Mouse (Mus musculus) thymus, adult 2 months (tissue): ENCODE data around the gene Gm15319.
"Not testable (repeated sequence)": the region's sequence is repeated elsewhere in the genome, so short reads cannot be mapped to it uniquely, and the experiment has no call there.

Experiments used
- CTCF ChIP-seq: fragments of 200-500 bp; IDR thresholded peaks from 2 replicates; pipeline ENCODE4 v1.5.1; 2012; ENCODE audit warnings: mild to moderate bottlenecking, control low read depth, low read length, moderate library complexity, borderline replicate concordance; ENCODE audit not compliant: control insufficient read depth, poor library complexity, insufficient read depth; ENCODE audit errors: extremely low read depth
- POLR2A ChIP-seq: fragments of 200-500 bp; IDR thresholded peaks from 2 replicates; pipeline ENCODE4 v1.6.1; 2012; ENCODE audit warnings: mild to moderate bottlenecking, low read length, control low read depth, moderate library complexity; ENCODE audit not compliant: control insufficient read depth, poor library complexity, insufficient read depth; ENCODE audit errors: extremely low read depth

DNA sequence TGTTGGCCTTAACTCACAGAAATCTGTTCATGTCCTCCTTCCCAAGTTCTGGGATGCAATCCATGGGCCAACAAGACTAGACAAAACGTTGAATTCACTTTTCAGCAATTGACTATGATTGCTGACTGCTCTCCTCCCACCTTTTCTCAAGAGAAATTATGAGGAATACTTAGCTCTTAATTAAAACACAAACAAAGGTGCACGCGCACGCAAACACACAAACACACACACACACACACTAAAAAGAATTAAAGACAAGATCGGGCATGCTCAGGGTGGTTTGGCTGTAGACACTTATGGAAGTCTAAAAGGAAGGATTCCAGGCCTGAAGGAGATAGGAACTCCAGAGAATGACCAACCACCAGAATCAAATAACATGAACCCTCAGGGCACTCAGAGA, 6.6 kb downstream of the Gm15319 start:
- not testable (repeated sequence) for TF ChIP-seq POLR2A, CTCF
